Comparison of ENCODE assay signal across 24 mouse cellular contexts in the genomic region with DNA sequence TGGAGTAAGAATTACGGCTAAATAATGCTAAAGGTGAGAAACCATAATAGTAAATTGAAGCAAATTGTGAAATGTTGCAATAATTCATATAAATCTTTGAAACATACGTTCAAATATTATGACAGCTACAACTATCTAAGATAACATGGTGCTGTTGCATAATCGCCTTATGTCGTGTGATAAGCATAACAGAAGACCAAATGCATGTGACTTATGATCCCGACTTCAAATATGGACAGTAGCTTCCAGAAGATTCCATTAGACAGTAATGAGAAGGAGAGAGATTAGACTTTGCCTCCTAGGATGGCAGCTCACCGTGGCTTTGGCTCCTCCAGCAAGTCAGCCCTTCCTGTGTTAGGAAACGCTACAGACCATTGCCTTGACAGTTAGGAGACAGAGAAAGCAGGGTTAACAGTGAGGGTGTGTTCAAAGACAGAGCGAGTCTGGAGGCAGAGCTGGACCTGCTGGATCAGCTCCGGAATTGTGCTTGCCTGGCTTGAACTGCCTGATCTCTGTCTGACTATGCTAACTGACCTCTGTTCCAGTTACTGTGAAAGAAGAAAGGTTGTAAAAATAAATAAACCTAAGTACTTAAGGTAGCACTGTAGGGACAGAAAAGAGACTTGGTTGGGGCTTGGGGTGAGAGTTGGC.
"Had no signal": no experiment of that assay in that cellular context is flagged by ENCODE, and none has a peak within 500 bp of the region (broad histone marks: within the 10 kb centered on the region; RNA-seq: fewer than 3 reads in every experiment).

No protein-coding gene starts in this region.

- H3K4me2 ChIP-seq: kidney, embryonic 15.5 days; liver, embryonic 12.5 days; liver, embryonic 15.5 days; lung, embryonic 15.5 days; midbrain, embryonic 15.5 days; neural tube, embryonic 12.5 days; neural tube, embryonic 15.5 days had no signal

- H3K36me3 ChIP-seq: kidney, embryonic 15.5 days; liver, embryonic 12.5 days; liver, embryonic 15.5 days; lung, embryonic 15.5 days; midbrain, embryonic 10.5 days; midbrain, embryonic 15.5 days; neural tube, embryonic 12.5 days; neural tube, embryonic 15.5 days had no signal

- H3K9me3 ChIP-seq: kidney, embryonic 15.5 days; liver, embryonic 12.5 days; liver, embryonic 15.5 days; lung, embryonic 15.5 days; megakaryocyte, embryonic 14.5 days; midbrain, embryonic 10.5 days; midbrain, embryonic 15.5 days; neural tube, embryonic 12.5 days; neural tube, embryonic 15.5 days had no signal

- H3K4me3 ChIP-seq: kidney, embryonic 15.5 days; left cerebral cortex, adult 2 months; liver, embryonic 12.5 days; liver, embryonic 15.5 days; lung, embryonic 15.5 days; megakaryocyte, embryonic 14.5 days; midbrain, embryonic 10.5 days; midbrain, embryonic 15.5 days; neural tube, embryonic 12.5 days; neural tube, embryonic 15.5 days had no signal

- H3K27me3 ChIP-seq: liver, embryonic 12.5 days; liver, embryonic 15.5 days; megakaryocyte, embryonic 14.5 days; neural tube, embryonic 12.5 days had no signal

- H3K4me1 ChIP-seq: kidney, embryonic 15.5 days; liver, embryonic 12.5 days; liver, embryonic 15.5 days; lung, embryonic 15.5 days; megakaryocyte, embryonic 14.5 days; neural tube, embryonic 12.5 days had no signal

- DNase-seq: kidney, adult 8-10 months; kidney, postnatal 10 days; kidney, postnatal 36 days; layer of hippocampus, postnatal 36 days; lung, adult 18-20 months; lung, postnatal 10 days; lung, postnatal 36 days; right cerebral cortex, adult 18-20 months; right cerebral cortex, postnatal 14 days; right cerebral cortex, postnatal 4 days; thymus, adult 2 months; thymus, postnatal 14 days; thymus, postnatal 4 days had no signal

- H3K9ac ChIP-seq: kidney, embryonic 15.5 days; liver, embryonic 12.5 days; liver, embryonic 15.5 days; lung, embryonic 15.5 days; midbrain, embryonic 15.5 days; neural tube, embryonic 12.5 days; neural tube, embryonic 15.5 days had no signal

- ATAC-seq: liver, embryonic 12.5 days; midbrain, embryonic 15.5 days had no signal

- H3K27ac ChIP-seq: kidney, embryonic 15.5 days; left cerebral cortex, adult 2 months; liver, embryonic 12.5 days; liver, embryonic 15.5 days; lung, embryonic 15.5 days; midbrain, embryonic 10.5 days; midbrain, embryonic 15.5 days; neural tube, embryonic 12.5 days; neural tube, embryonic 15.5 days; stomach, postnatal 0 days had no signal
